Mouse (Mus musculus) heart, adult 8-10 months (tissue): ENCODE measurements around the gene Znhit2. TPM values are rescaled to one million over a fixed set of nuclear protein-coding genes. Genes with fewer than 3 reads are reported as not detected.

Experiments used
- DNase-seq: peaks from one replicate; pipeline ENCODE4 v3.0.0; 2022; ENCODE audit warnings: low spot score
- microRNA-seq: library from miRNA; unstranded; fragments of <30 nt; microRNA quantifications from one replicate; pipeline ENCODE4 v1.2.0, GENCODE M21; 2022
- total RNA-seq, 4 experiments: library from RNA; stranded (reverse); gene quantifications; 2 replicates each; pipeline ENCODE4 v1.2.4; 2022

Gene Znhit2
- total RNA-seq, 4 experiments from 2014 or later: 11.8 to 14.1 (median 13.0) TPM

- no peak for DNase-seq
Measured at GRCm38 (mm10) chr19:6071261-6071660, 10.3 kb downstream of the Znhit2 start.

GRCm38 (mm10) chr19:6073889-6074288 is 12.9 kb downstream of the Znhit2 start:
- no peak for DNase-seq

DNA sequence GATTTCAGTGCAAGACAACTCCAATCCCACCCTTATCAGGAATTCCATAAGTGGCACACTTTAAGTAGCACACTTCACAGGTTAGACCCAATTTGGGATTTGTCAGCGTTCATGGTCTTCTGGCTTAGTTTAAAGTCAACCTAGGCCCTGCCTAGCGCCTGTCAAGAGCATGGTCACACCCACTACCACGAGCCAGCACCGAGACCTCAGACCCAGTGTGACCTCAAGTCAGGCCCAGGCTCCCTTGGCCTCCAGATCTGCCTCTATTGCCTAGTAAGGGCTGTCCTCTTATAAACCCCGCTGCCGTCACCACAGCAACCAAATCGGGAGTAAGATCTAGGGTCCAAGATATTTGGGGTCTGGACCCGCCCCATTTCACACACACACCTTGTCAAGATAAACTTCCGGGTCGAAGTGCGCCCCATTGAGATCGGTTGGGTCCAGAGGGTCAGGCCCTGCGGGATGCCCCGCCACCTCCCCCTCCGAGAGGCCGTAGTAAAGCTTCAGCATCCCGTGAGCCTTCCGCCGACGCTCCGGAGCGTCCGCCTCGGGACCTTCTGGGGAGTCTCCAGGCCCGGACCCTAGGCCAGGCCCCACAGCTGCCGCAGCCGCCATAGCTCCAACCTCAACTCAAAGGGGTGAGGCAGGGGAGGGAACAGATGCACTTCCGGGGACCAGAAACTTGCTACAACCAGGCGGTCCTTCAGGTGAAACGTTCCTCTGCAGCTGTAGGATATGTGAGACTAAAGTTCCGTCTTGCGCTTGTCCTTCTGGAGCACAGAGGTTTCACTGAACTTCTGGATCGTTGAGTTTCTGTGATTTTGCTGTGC is 15.8 kb downstream of the Znhit2 start, which contains the start of gene Vps51:
Gene Vps51, minus strand, starts transcription at position 668 of the 830 bp plus-strand sequence.
- DNase-seq: peak; percentile 89

GRCm38 (mm10) chr19:6079983-6080480 is 19.0 kb downstream of the Znhit2 start, which contains the start of gene Tmem262:
Gene Tmem262, plus strand, starts transcription at chr19:6080033.
- no peak for DNase-seq

DNA sequence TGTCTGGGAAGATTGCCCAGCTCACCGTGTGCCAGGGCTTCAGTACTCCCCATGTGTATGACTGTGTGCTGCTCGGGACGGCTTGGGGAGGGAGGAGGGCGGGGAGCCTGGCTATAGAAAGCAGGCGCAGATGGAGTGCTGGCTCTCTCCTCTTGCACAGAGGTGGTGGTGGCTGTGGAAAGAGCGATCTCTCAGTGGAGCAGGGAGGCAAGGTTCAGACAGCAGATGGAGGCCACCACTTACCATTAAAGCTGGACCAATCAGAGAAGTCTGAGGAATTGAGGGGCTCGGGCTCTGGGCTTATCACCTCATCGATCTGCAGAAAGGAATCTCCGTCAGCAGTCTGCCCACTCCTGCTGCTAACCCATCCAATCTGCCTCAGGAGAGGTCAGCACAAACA is 21.2 kb downstream of the Znhit2 start, which contains the start of gene Gm28374:
Gene Gm28374, minus strand, starts transcription at position 101 of the 400 bp plus-strand sequence.
- no peak for DNase-seq

DNA sequence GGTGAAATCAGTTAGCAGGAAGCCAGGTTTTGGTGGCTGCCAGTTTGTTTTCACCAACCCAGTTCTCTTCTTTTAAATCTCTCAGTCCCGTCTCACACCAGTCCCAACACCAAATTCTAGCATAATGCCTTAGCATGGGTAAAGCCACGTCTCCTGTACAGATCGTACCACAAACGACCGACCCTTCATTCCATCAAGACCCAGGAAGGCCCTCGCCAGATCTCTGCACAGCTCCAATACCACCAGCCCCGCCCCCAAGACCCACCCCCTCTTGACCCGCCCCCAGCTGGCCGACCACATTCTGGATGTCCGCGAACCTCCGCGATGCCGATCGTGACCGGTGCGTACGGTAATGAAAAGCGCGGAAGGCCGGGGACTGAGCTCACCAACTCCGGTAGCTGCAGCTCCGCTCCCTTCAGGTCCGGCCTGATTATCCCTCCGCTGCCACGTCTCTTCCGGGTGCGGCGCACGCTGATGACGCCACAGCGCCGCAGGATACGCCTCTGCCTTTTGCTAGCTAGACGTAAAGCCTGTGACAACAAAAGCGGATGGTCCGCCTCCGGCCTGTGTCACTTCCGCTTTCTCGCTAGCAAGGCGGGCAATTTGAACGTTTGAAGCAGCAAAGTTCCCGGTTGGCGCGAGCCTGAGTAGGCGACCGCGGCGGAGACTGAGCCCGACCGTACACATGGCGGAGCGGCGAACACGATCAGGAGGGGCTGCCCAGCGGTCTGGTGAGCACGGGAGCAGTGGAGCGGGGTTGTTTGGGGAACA is 23.7 kb downstream of the Znhit2 start, which contains the start of the genes Zfpl1 and Cdca5:
Gene Zfpl1, minus strand, starts transcription at position 479 of the 771 bp plus-strand sequence.
Gene Cdca5, plus strand, starts transcription at position 506 of the 771 bp plus-strand sequence.
- DNase-seq: peak; percentile 97

DNA sequence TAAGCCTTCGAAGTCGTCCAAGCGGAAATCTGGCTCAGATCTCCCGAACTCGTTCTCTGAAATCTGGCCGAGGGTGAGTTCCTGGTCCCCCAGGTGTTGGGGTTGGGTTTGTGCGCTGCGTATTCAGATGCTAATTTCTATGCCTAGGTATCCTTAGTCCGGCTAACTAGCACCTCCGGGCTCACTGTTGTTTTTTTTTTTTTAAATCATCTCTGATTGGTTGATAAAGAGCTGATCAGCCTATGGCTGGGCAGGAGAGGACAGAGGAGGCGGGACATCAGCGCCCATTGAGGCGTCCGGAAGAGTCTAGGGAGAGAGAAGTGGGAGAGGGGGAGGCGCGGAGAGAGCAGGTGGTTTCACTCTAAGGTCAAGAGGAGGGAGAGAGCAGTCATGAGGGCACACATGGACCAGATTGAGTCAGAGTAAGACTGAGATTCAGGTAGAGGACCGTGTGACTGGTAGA is 24.5 kb downstream of the Znhit2 start:
- no peak for DNase-seq

GRCm38 (mm10) chr19:6088841-6089240 is 27.8 kb downstream of the Znhit2 start:
- no peak for DNase-seq

GRCm38 (mm10) chr19:6094119-6094518 is 33.1 kb downstream of the Znhit2 start, which contains the start of gene AC131692.1:
Gene AC131692.1, plus strand, starts transcription at chr19:6094419.
- no peak for DNase-seq

GRCm38 (mm10) chr19:6097847-6098246 is 36.9 kb downstream of the Znhit2 start:
- DNase-seq: no peak

DNA sequence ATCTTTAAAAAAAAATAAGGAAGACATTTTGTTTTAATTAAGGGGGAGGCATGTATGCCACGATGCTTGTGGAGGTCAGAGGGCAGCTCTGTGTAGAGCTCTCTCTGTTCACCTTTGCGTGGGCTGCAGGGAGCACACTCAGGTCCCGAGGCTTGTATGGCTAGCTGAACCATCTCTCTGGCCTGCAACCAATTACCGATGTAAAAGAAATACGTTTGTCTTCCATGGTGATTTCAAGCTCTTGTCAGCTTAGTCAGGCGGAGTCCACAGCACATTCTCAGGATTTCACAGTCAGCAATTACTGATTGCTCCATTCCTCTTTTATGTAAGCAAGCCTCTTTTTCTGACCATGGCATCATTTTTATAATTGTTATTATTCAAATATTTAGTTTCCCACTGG is 40.2 kb downstream of the Znhit2 start:
- DNase-seq: no peak

DNA sequence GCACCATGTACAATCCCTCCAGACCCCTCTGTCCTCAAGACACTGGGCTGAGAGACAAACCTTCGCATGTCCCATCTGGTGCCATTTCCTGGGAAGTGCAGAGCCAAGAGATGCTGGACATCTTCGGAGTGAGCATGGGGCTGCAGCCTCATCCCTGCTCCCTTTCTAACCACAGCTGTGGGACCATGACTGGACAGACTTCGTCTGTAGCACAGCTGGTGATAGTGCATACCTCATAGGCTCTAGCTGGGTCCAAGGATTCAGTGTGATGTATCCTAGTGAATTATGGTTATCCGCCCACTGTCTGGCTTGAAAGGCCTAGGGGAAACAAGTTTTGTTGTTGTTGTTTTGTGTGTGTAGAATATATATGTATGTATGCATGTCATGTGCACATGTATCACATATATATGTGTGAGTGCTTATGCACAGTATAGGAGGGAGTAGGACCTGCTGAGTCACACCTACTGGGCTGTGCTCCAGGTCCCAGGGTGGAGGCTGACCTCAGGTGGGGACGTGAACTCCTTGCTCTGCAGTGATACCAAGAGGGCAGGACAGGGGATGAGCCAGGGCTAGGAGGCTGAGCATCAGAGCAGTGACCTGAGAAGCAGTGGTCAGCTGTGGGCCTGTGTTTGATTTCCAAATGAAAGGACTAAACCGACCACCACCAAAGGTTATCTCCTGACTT is 41.3 kb downstream of the Znhit2 start:
- DNase-seq: no peak

- no peak for DNase-seq
Measured at GRCm38 (mm10) chr19:6104476-6104875, 43.5 kb downstream of the Znhit2 start.

DNA sequence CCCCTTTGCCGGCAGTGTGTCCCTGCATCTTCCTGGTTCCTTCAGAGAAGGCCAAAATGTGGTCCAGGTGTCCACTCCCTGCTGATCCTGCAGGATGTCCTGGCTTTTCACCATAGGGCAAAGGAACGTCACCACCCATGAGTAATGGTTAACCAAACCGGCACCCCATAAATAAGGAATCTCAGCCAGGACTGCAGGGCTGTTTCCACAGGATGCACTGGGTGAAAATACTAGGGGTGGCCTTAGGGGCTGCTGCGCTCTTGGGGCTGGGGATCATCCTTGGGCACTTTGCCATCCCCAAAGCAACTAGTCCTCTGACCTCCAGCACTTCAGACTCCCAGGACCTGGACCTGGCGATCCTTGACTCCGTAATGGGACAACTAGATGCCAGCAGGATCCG is 44.6 kb downstream of the Znhit2 start, which contains the start of gene Naaladl1:
Gene Naaladl1, plus strand, starts transcription at position 197 of the 400 bp plus-strand sequence.
- DNase-seq: no peak

Small RNA genes within 50 kb of the gene (microRNA-seq; reads per million reads assigned to microRNA genes)
- gene Mir6988: not detected

Other genes starting within 250 kb of the Znhit2 start
- 1 to 10 TPM; 7.1 to 8.1 (median 7.5) TPM for gene Frmd8, start 185.9 kb upstream of the Znhit2 start, total RNA-seq
- gene Slc25a45, start 183.4 kb upstream of the Znhit2 start, total RNA-seq: 1 to 10 TPM; 2.4 to 3.8 (median 2.8) TPM
- gene Tigd3, start 167.0 kb upstream of the Znhit2 start, total RNA-seq: under 1 TPM; 0.23 to 0.50 (median 0.34) TPM
- 10 to 100 TPM; 71.9 to 95.2 (median 81.1) TPM for gene Dpf2, start 148.2 kb upstream of the Znhit2 start, total RNA-seq
- 1 to 10 TPM; 6.0 to 9.7 (median 8.9) TPM for gene Cdc42ep2, start 136.4 kb upstream of the Znhit2 start, total RNA-seq
- gene Pola2, start 97.0 kb upstream of the Znhit2 start, total RNA-seq: 10 to 100 TPM in 2 of 4 experiments, 1 to 10 TPM in 2; 7.8 to 13.5 (median 9.3) TPM
- gene Slc22a20, start 75.0 kb upstream of the Znhit2 start, total RNA-seq: not detected
- gene Capn1, start 45.3 kb upstream of the Znhit2 start, total RNA-seq: 10 to 100 TPM; 28.2 to 43.0 (median 35.8) TPM
- 10 to 100 TPM; 18.9 to 21.7 (median 21.4) TPM for gene Syvn1, start 14.6 kb upstream of the Znhit2 start, total RNA-seq
- gene Mrpl49, start 3.4 kb upstream of the Znhit2 start, total RNA-seq: 10 to 100 TPM; 33.7 to 44.8 (median 40.9) TPM
- gene Fau, start 3.3 kb upstream of the Znhit2 start, total RNA-seq: 100 to 1,000 TPM; 526 to 624 (median 583) TPM
- 1 to 10 TPM; 3.1 to 3.9 (median 3.2) TPM for gene Tm7sf2, start 7.2 kb downstream of the Znhit2 start, total RNA-seq
- gene Vps51, start 16.0 kb downstream of the Znhit2 start, total RNA-seq: 10 to 100 TPM; 18.3 to 23.7 (median 21.1) TPM
- not detected for gene Tmem262, start 18.8 kb downstream of the Znhit2 start, total RNA-seq
- not detected for gene Gm28374, start 21.1 kb downstream of the Znhit2 start, total RNA-seq
- 10 to 100 TPM; 15.4 to 20.8 (median 17.4) TPM for gene Zfpl1, start 23.8 kb downstream of the Znhit2 start, total RNA-seq
- under 1 TPM in 1 of 4 experiments, not detected in 3; 0.16 TPM for gene Cdca5, start 23.8 kb downstream of the Znhit2 start, total RNA-seq
- gene AC131692.1, start 33.2 kb downstream of the Znhit2 start, total RNA-seq: not detected
- gene Naaladl1, start 44.6 kb downstream of the Znhit2 start, total RNA-seq: not detected
- 10 to 100 TPM in 1 of 4 experiments, 1 to 10 TPM in 3; 8.0 to 10.4 (median 9.0) TPM for gene Sac3d1, start 57.5 kb downstream of the Znhit2 start, total RNA-seq
- gene Snx15, start 67.1 kb downstream of the Znhit2 start, total RNA-seq: 10 to 100 TPM; 14.8 to 18.0 (median 15.6) TPM
- gene Batf2, start 79.8 kb downstream of the Znhit2 start, total RNA-seq: 1 to 10 TPM in 1 of 4 experiments, under 1 TPM in 3; 0.31 to 1.4 (median 0.43) TPM
- 10 to 100 TPM; 77.6 to 82.7 (median 79.4) TPM for gene Arl2, start 80.4 kb downstream of the Znhit2 start, total RNA-seq
- not detected for gene Majin, start 123.2 kb downstream of the Znhit2 start, total RNA-seq
- not detected for gene Gpha2, start 165.2 kb downstream of the Znhit2 start, total RNA-seq
- gene Ppp2r5b, start 174.7 kb downstream of the Znhit2 start, total RNA-seq: 10 to 100 TPM; 32.9 to 35.9 (median 34.4) TPM
- 10 to 100 TPM; 22.3 to 28.0 (median 25.8) TPM for gene Atg2a, start 180.5 kb downstream of the Znhit2 start, total RNA-seq
- 10 to 100 TPM; 88.7 to 99.1 (median 92.3) TPM for gene Ehd1, start 215.5 kb downstream of the Znhit2 start, total RNA-seq
- gene Cdc42bpg, start 245.3 kb downstream of the Znhit2 start, total RNA-seq: 10 to 100 TPM; 14.7 to 17.1 (median 15.4) TPM